Comparison of ENCODE assay signal across 22 mouse cellular contexts in genomic region chr17:30739769-30740168, GRCm38 (mm10).
"Had no signal": no experiment of that assay in that cellular context is flagged by ENCODE, and none has a peak within 500 bp of the region (broad histone marks: within the 10 kb centered on the region; RNA-seq: fewer than 3 reads in every experiment).

No protein-coding gene starts in this region.

- H3K9me3 ChIP-seq: hindbrain, embryonic 12.5 days; intestine, embryonic 15.5 days; limb, embryonic 10.5 days; liver, embryonic 13.5 days; liver, embryonic 15.5 days had no signal

- H3K36me3 ChIP-seq: heart, embryonic 13.5 days; heart, embryonic 15.5 days; hindbrain, embryonic 10.5 days; hindbrain, embryonic 12.5 days; intestine, embryonic 15.5 days; limb, embryonic 10.5 days; limb, embryonic 12.5 days; liver, embryonic 13.5 days; liver, embryonic 15.5 days had no signal

- H3K4me1 ChIP-seq: heart, embryonic 13.5 days; heart, embryonic 15.5 days; intestine, embryonic 15.5 days; limb, embryonic 10.5 days; limb, embryonic 12.5 days; liver, embryonic 13.5 days; liver, embryonic 15.5 days had no signal

- DNase-seq: gastrocnemius, adult 2 months; gastrocnemius, postnatal 10 days; gastrocnemius, postnatal 25 days; heart, adult 18-20 months; heart, postnatal 4 days; kidney, adult 18-20 months; kidney, adult 8-10 months; kidney, postnatal 10 days; kidney, postnatal 25 days; kidney, postnatal 4 days; layer of hippocampus, adult 9-11 months; liver; liver, embryonic 13.5 days; liver, postnatal 0 days had no signal

- H3K4me3 ChIP-seq: gastrocnemius, adult 2 months; heart, embryonic 13.5 days; heart, embryonic 15.5 days; hindbrain, embryonic 10.5 days; hindbrain, embryonic 12.5 days; intestine, embryonic 15.5 days; limb, embryonic 10.5 days; limb, embryonic 12.5 days; liver, embryonic 13.5 days; liver, embryonic 15.5 days had no signal

- H3K27me3 ChIP-seq: heart, embryonic 13.5 days; heart, embryonic 15.5 days; hindbrain, embryonic 12.5 days; intestine, embryonic 15.5 days; limb, embryonic 12.5 days; liver, embryonic 13.5 days; liver, embryonic 15.5 days had no signal
